Mouse (Mus musculus) kidney, adult 2 months (tissue): ENCODE measurements around the gene Bach1.

Experiments
- CTCF ChIP-seq: fragments of 200-500 bp; conservative IDR thresholded peaks from 2 replicates; pipeline ENCODE4 v1.5.1; 2011; ENCODE audit warnings: low read depth, mild to moderate bottlenecking, control low read depth, low read length, moderate library complexity, mixed read lengths; ENCODE audit not compliant: insufficient read depth, insufficient read length
- POLR2A ChIP-seq: fragments of 200-500 bp; IDR thresholded peaks from one replicate; pipeline ENCODE4 v1.6.1; 2011; ENCODE audit warnings: low read depth, low read length, control low read depth

DNA sequence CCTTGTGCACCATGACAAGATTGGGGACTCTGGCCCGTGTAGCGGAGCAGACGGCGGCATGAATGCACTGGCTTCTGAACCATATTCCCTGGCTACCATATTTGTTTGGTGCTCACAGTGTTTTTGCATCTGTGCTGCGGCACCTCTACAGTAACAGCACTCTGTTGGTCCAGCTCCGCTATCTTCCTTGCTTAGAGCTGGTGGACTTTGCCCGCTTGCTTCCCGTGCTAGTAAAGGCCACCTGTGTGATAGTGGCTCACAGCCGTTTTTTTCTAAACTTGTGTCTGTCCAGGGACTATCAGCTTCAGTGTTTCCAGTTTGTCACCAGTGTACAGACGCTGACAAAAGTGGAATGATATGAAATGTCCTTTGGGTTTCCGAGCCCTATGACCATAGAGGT, 59.3 kb downstream of the Bach1 start:
- no peak for TF ChIP-seq POLR2A
- no peak for TF ChIP-seq CTCF
